ENCODE assay signal across 8 mouse cellular contexts in the genomic region with DNA sequence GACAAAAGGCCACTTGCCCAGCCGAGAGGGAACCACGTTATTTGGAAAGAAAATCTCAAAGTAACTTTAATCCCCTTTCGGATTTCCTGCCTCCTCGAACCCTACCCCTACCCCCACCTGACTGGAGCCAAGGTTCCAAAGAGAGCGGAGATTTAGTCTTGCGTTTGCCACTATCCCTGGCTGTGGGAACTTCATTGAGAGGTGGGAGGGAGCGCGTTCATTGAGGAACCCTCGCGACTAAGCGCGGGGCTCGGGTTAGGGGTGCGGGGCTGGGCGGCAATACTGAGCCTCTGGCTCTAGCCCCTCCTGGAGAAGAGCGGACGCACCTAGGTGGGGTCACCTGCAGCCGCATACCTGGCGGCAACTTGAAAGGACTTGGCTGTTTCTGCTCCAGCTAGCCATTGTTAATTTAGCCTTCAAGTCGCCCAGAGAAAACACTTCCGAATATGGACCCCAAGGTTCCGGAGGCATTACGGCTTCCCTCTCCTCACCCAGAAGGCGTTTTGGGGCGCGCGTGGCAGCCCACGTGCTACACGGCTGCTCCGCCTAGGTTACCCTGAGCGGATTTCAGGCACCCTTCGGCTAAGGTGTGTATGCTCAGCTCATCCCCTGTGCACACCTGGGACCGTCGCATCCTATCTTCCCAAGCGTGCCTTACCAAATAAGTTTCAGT. TPM values are rescaled to one million over a fixed set of nuclear protein-coding genes. Genes with fewer than 3 reads are reported as not detected.
DNase-seq lines count a peak whose midpoint lies in the region; ATAC-seq and TF ChIP-seq lines count a peak whose summit lies in the region.

No protein-coding gene starts in this region.

- peak overlapping the region; percentile 64 for H3K4me3 ChIP-seq in forebrain, embryonic 13.5 days
- peak overlapping the region; percentile 64 for H3K4me3 ChIP-seq in intestine, embryonic 15.5 days (replicated peaks)
- H3K4me3 ChIP-seq in lung, embryonic 16.5 days (ENCODE audit: low read length), result peak overlapping the region; percentile 78
- peak overlapping the region; percentile 54 for H3K4me3 ChIP-seq in stomach, postnatal 0 days (ENCODE audit: low read depth, low read length)

- TF ChIP-seq CTCF in stomach, postnatal 0 days (IDR thresholded peaks at IDR 0.05; ENCODE audit: low read depth), result no peak

- no peaks in the 10 kb centered on the region for H3K36me3 ChIP-seq in forebrain, embryonic 13.5 days (ENCODE audit: poor library complexity, severe bottlenecking)
- H3K36me3 ChIP-seq in intestine, embryonic 15.5 days, result no peaks in the 10 kb centered on the region
- no peaks in the 10 kb centered on the region for H3K36me3 ChIP-seq in lung, embryonic 16.5 days (ENCODE audit: control insufficient read depth, insufficient read depth, low read length)
- H3K36me3 ChIP-seq in stomach, postnatal 0 days (ENCODE audit: control insufficient read depth, insufficient read depth, low read length), result no peaks in the 10 kb centered on the region

- intact Hi-C loops in left cerebral cortex, postnatal 14 days (cut with DNase I), result no loop called here

- WGBS in forebrain, embryonic 13.5 days, result 1% methylated on average over 35 of the region's 35 CpGs
- 1% methylated on average over 35 of the region's 35 CpGs for WGBS in intestine, embryonic 15.5 days
- WGBS in lung, embryonic 16.5 days, result under 1% methylated on average over 35 of the region's 35 CpGs
- WGBS in stomach, postnatal 0 days, result under 1% methylated on average over 35 of the region's 35 CpGs

- H3K4me1 ChIP-seq in forebrain, embryonic 13.5 days, result peaks cover 58% of the 10 kb centered on the region
- peaks cover 32% of the 10 kb centered on the region for H3K4me1 ChIP-seq in intestine, embryonic 15.5 days (replicated peaks)
- H3K4me1 ChIP-seq in lung, embryonic 16.5 days (replicated peaks; ENCODE audit: control insufficient read depth, insufficient read depth, low read length), result peaks cover 19% of the 10 kb centered on the region
- peaks cover 9% of the 10 kb centered on the region for H3K4me1 ChIP-seq in stomach, postnatal 0 days (replicated peaks; ENCODE audit: control insufficient read depth, insufficient read depth)

- H3K9me3 ChIP-seq in forebrain, embryonic 13.5 days (replicated peaks), result no peaks in the 10 kb centered on the region
- H3K9me3 ChIP-seq in intestine, embryonic 15.5 days, result no peaks in the 10 kb centered on the region
- H3K9me3 ChIP-seq in lung, embryonic 16.5 days (ENCODE audit: control insufficient read depth, low read length), result no peaks in the 10 kb centered on the region
- no peaks in the 10 kb centered on the region for H3K9me3 ChIP-seq in stomach, postnatal 0 days (ENCODE audit: control insufficient read depth, low read length)

- no peak for ATAC-seq in forebrain, embryonic 13.5 days
- 0 out of 2 replicates have a peak, but pooled peaks have one; percentile 2 for ATAC-seq in intestine, embryonic 15.5 days
- peak; percentile 22 for ATAC-seq in lung, embryonic 16.5 days (ENCODE audit: low read depth)
- ATAC-seq in stomach, postnatal 0 days (ENCODE audit: low FRiP score, low TSS enrichment), result 0 out of 2 replicates have a peak, but pooled peaks have one; percentile 8

- TF ChIP-seq EP300 in stomach, postnatal 0 days (optimal IDR thresholded peaks at IDR 0.05), result no peak

- peak overlapping the region; percentile 97 for H3K4me2 ChIP-seq in forebrain, embryonic 13.5 days
- peak overlapping the region; percentile 96 for H3K4me2 ChIP-seq in intestine, embryonic 15.5 days (replicated peaks)
- H3K4me2 ChIP-seq in lung, embryonic 16.5 days (ENCODE audit: low read depth, low read length), result peak overlapping the region; percentile 93
- peak overlapping the region; percentile 98 for H3K4me2 ChIP-seq in stomach, postnatal 0 days (replicated peaks; ENCODE audit: low read depth)

- peak overlapping the region; percentile 43 for H3K9ac ChIP-seq in forebrain, embryonic 13.5 days
- peak overlapping the region; percentile 47 for H3K9ac ChIP-seq in intestine, embryonic 15.5 days
- peak overlapping the region; percentile 51 for H3K9ac ChIP-seq in lung, embryonic 16.5 days (ENCODE audit: low read length)
- H3K9ac ChIP-seq in stomach, postnatal 0 days (ENCODE audit: low read length), result no peak overlapping the region

- DNase-seq in urinary bladder, postnatal 25 days (ENCODE audit: low spot score), result peak; percentile 32
- no peak for DNase-seq in urinary bladder, adult 2 months (ENCODE audit: low spot score)
- peak; percentile 34 for DNase-seq in stomach, postnatal 0 days (ENCODE audit: low spot score)
- DNase-seq in ovary, postnatal 10 days (ENCODE audit: low spot score), result no peak
- no peak for DNase-seq in left cerebral cortex, postnatal 14 days (ENCODE audit: low spot score in 2 of 2)

- H3K27me3 ChIP-seq in forebrain, embryonic 13.5 days, result peaks cover 44% of the 10 kb centered on the region
- peaks cover 25% of the 10 kb centered on the region for H3K27me3 ChIP-seq in intestine, embryonic 15.5 days (replicated peaks)
- H3K27me3 ChIP-seq in lung, embryonic 16.5 days (ENCODE audit: control insufficient read depth, insufficient read depth, low read depth, low read length), result peaks cover 5% of the 10 kb centered on the region
- H3K27me3 ChIP-seq in stomach, postnatal 0 days (ENCODE audit: control insufficient read depth, insufficient read depth, low read length), result peaks cover 4% of the 10 kb centered on the region; the same call in 1 of the 2 replicates

- H3K27ac ChIP-seq in forebrain, embryonic 13.5 days, result 0 out of 2 replicates have a peak overlapping the region, but pooled peaks have one; percentile 87
- H3K27ac ChIP-seq in intestine, embryonic 15.5 days, result peak overlapping the region; percentile 92; the same call in 1 of the 2 replicates
- peak overlapping the region; percentile 99 for H3K27ac ChIP-seq in lung, embryonic 16.5 days (ENCODE audit: low read length)
- peak overlapping the region; percentile 85 for H3K27ac ChIP-seq in stomach, postnatal 0 days (replicated peaks)

RNA-seq across cellular contexts. Expression of a gene that starts 2.5 kb away (rescaled TPM):
- polyA plus RNA-seq in urinary bladder, adult 2 months (2012; rRNA removed), result 79.1 and 96.1 TPM in 2 replicates
- polyA plus RNA-seq in forebrain, embryonic 13.5 days (2015; fragmentation: Nextera tagmentation; extraction: Ambion mirVana), result 111 and 131 TPM in 2 replicates
- 66.8 and 77.9 TPM in 2 replicates for polyA plus RNA-seq in intestine, embryonic 15.5 days (2015; fragmentation: Nextera tagmentation; extraction: Ambion mirVana)
- 92.5 and 122 TPM in 2 replicates for polyA plus RNA-seq in lung, embryonic 16.5 days (2015; fragmentation: Nextera tagmentation; extraction: Ambion mirVana)
- 38.7 and 38.9 TPM in 2 replicates for polyA plus RNA-seq in stomach, postnatal 0 days (2015; fragmentation: Nextera tagmentation; extraction: Ambion mirVana)
- total RNA-seq in left cerebral cortex, postnatal 14 days (2021), result 10 to 100 TPM; 26.3 to 39.2 TPM

RNA-seq across cellular contexts. Expression of a gene that starts 27.3 kb away (rescaled TPM):
- polyA plus RNA-seq in urinary bladder, adult 2 months (2012; rRNA removed), result 48.1 and 48.3 TPM in 2 replicates
- polyA plus RNA-seq in forebrain, embryonic 13.5 days (2015; fragmentation: Nextera tagmentation; extraction: Ambion mirVana), result 36.1 and 45.6 TPM in 2 replicates
- polyA plus RNA-seq in intestine, embryonic 15.5 days (2015; fragmentation: Nextera tagmentation; extraction: Ambion mirVana), result 24.1 and 25.2 TPM in 2 replicates
- polyA plus RNA-seq in lung, embryonic 16.5 days (2015; fragmentation: Nextera tagmentation; extraction: Ambion mirVana), result 28.2 and 29.1 TPM in 2 replicates
- polyA plus RNA-seq in stomach, postnatal 0 days (2015; fragmentation: Nextera tagmentation; extraction: Ambion mirVana), result 17.1 and 17.8 TPM in 2 replicates
- 10 to 100 TPM; 20.2 to 25.2 TPM for total RNA-seq in left cerebral cortex, postnatal 14 days (2021)

RNA-seq across cellular contexts. Expression of a gene that starts 45.9 kb away (rescaled TPM):
- not detected in 2 replicates for polyA plus RNA-seq in urinary bladder, adult 2 months (2012; rRNA removed)
- polyA plus RNA-seq in forebrain, embryonic 13.5 days (2015; fragmentation: Nextera tagmentation; extraction: Ambion mirVana), result 48.2 and 63.2 TPM in 2 replicates
- polyA plus RNA-seq in intestine, embryonic 15.5 days (2015; fragmentation: Nextera tagmentation; extraction: Ambion mirVana), result 0.23 TPM in 1 of 2 replicates, not detected in the other
- polyA plus RNA-seq in lung, embryonic 16.5 days (2015; fragmentation: Nextera tagmentation; extraction: Ambion mirVana), result not detected in 2 replicates
- not detected in 2 replicates for polyA plus RNA-seq in stomach, postnatal 0 days (2015; fragmentation: Nextera tagmentation; extraction: Ambion mirVana)
- total RNA-seq in left cerebral cortex, postnatal 14 days (2021), result not detected

Comparison
In these comparisons a context has a peak if more than half of its experiments do, and no peak if none do; other contexts are left out.
1. DNase-seq: peak in urinary bladder, postnatal 25 days (single experiment) and stomach, postnatal 0 days (single experiment); none in urinary bladder, adult 2 months (single experiment), ovary, postnatal 10 days (single experiment) and left cerebral cortex, postnatal 14 days (0 of 2).
2. RNA of a gene that starts 45.9 kb away (polyA plus RNA-seq): 48.2 to 63.2 TPM in forebrain, embryonic 13.5 days; 0.23 TPM in intestine, embryonic 15.5 days, not detected in lung, embryonic 16.5 days, not detected in stomach, postnatal 0 days and not detected in urinary bladder, adult 2 months; every median in the first group is over 10 times any median in the second.
3. Peak in every context shown above with its lines, with median percentiles within 50 percentile points of each other: H3K27ac ChIP-seq, H3K4me2 ChIP-seq and H3K4me3 ChIP-seq.